Mouse (Mus musculus) myocyte (in vitro differentiated cells): Measurements from ENCODE around the gene Patz1.

Source experiments
- CEBPB ChIP-seq: IDR thresholded peaks from 2 replicates; pipeline ENCODE4 v1.6.1; 2011; ENCODE audit warnings: mild to moderate bottlenecking, moderate library complexity; ENCODE audit not compliant: poor library complexity, insufficient read depth, severe bottlenecking
- E2F4 ChIP-seq: IDR thresholded peaks from one replicate; pipeline ENCODE4 v1.6.1; 2011; ENCODE audit warnings: mild to moderate bottlenecking, control low read depth, moderate library complexity; ENCODE audit not compliant: insufficient read depth
- MAX ChIP-seq: IDR thresholded peaks from one replicate; pipeline ENCODE4 v1.6.1; 2011; ENCODE audit warnings: low read depth, mild to moderate bottlenecking, control low read depth
- MYOD1 ChIP-seq, 3 experiments: IDR thresholded peaks; one replicate each; pipeline ENCODE4 v1.6.1; 2011; ENCODE audit warnings: control low read depth in 2 of 3, low read depth in 2 of 3, mild to moderate bottlenecking in 2 of 3, moderate library complexity in 1 of 3; ENCODE audit not compliant: insufficient read length in 2 of 3, control insufficient read depth in 1 of 3
- MYOG ChIP-seq, 3 experiments: IDR thresholded peaks; one replicate each; pipeline ENCODE4 v1.6.1; 2011; ENCODE audit warnings: control low read depth in 2 of 3, low read depth in 2 of 3, mild to moderate bottlenecking in 2 of 3; ENCODE audit not compliant: insufficient read length in 2 of 3, control insufficient read depth in 1 of 3, insufficient read depth in 1 of 3
- POLR2A ChIP-seq: IDR thresholded peaks from one replicate; pipeline ENCODE4 v1.6.1; 2011; ENCODE audit warnings: low read depth, mild to moderate bottlenecking, control low read depth, moderate library complexity; ENCODE audit not compliant: insufficient read length
- POLR2AphosphoS2 ChIP-seq: IDR thresholded peaks from one replicate; pipeline ENCODE4 v1.6.1; 2011; ENCODE audit warnings: low read depth, control low read depth; ENCODE audit not compliant: insufficient read length

DNA sequence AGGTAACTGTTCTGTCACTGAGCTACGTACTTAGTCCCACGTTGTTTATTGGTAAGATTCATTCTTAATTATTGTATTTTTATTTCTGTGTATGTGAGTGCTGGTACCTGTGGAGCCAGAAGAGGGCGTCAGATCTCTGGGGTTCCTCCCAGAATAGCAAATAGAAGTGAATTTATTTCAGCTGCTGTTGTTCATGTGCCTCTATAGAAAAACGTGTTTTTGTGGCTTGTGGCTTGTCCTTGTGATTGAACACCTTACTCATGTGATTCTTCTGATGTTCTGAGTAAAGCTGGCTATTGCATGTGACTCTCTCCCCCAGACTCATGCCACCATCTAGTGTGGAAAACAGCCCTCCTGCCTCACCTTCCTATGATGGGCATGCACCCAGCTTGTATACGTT, 39.6 kb downstream of the Patz1 start:
- no peak for TF ChIP-seq MYOD1 (IDR thresholded peaks at IDR 0.05; ENCODE audit: control insufficient read depth in 1 of 3, insufficient read length in 2 of 3, low read depth in 2 of 3)
- no peak for TF ChIP-seq POLR2AphosphoS2
- no peak for TF ChIP-seq MAX
- no peak for TF ChIP-seq POLR2A
- no peak for TF ChIP-seq CEBPB
- no peak for TF ChIP-seq E2F4
- TF ChIP-seq MYOG (IDR thresholded peaks at IDR 0.05; ENCODE audit: control insufficient read depth in 1 of 3, insufficient read depth in 1 of 3, insufficient read length in 2 of 3, low read depth in 2 of 3), result no peak
